Mouse (Mus musculus): ENCODE measurements around the gene Oaz3. TPM values are rescaled to one million over a fixed set of nuclear protein-coding genes. Genes with fewer than 3 reads are reported as not detected.
A peak's percentile ranks its signal among the peaks of the same experiment; 100 is the strongest.

Oaz3 gene
- polyA plus RNA-seq, 1 experiment, result 0.10 TPM

GRCm38 (mm10) chr3:94412530-94412929 is 31.2 kb downstream of the Oaz3 start:
- peaks cover 5% of the 10 kb centered on the region for H3K27me3 ChIP-seq (ENCODE audit: control insufficient read depth, insufficient read depth, insufficient read length)
- no peaks in the 10 kb centered on the region for H3K79me2 ChIP-seq (ENCODE audit: control insufficient read depth, insufficient read depth)
- no peak for TF ChIP-seq TCF12 (IDR thresholded peaks at IDR 0.05; ENCODE audit: insufficient read depth, poor library complexity, severe bottlenecking)
- no peak for TF ChIP-seq USF1 (IDR thresholded peaks at IDR 0.05; ENCODE audit: low read depth)
- TF ChIP-seq E2F4 (IDR thresholded peaks at IDR 0.05; ENCODE audit: insufficient read depth), result no peak
- TF ChIP-seq REST (IDR thresholded peaks at IDR 0.05; ENCODE audit: insufficient read depth, insufficient read length), result no peak
- TF ChIP-seq SRF (IDR thresholded peaks at IDR 0.05; ENCODE audit: control insufficient read depth, insufficient read length, low read depth), result no peak
- TF ChIP-seq MAX (IDR thresholded peaks at IDR 0.05; ENCODE audit: low read depth), result no peak
- TF ChIP-seq TCF3 (IDR thresholded peaks at IDR 0.05; ENCODE audit: insufficient read length, low read depth), result no peak
- no peak for TF ChIP-seq CEBPB (IDR thresholded peaks at IDR 0.05; ENCODE audit: insufficient read depth, poor library complexity, severe bottlenecking)
- peak overlapping the region; percentile 32 for H3K4me3 ChIP-seq
- peak overlapping the region; percentile 84 for H3K4me2 ChIP-seq (ENCODE audit: low read depth)
- H3ac ChIP-seq (ENCODE audit: control insufficient read depth, insufficient read length), result peak overlapping the region; percentile 22
- no peaks in the 10 kb centered on the region for H3K36me3 ChIP-seq (ENCODE audit: control insufficient read depth, insufficient read depth)

- no peak overlapping the region for H3ac ChIP-seq (ENCODE audit: control insufficient read depth, insufficient read length)
- no peak overlapping the region for H3K4me3 ChIP-seq
- peaks cover 20% of the 10 kb centered on the region for H3K27me3 ChIP-seq (ENCODE audit: control insufficient read depth, insufficient read depth, insufficient read length)
- no peak for TF ChIP-seq MYOG (IDR thresholded peaks at IDR 0.05; ENCODE audit: control insufficient read depth in 1 of 3, insufficient read depth in 1 of 3, insufficient read length in 2 of 3, low read depth in 2 of 3)
- TF ChIP-seq POLR2A (IDR thresholded peaks at IDR 0.05; ENCODE audit: insufficient read length, low read depth), result no peak
- TF ChIP-seq REST (IDR thresholded peaks at IDR 0.05; ENCODE audit: insufficient read depth, insufficient read length), result no peak
- no peak for TF ChIP-seq CEBPB (IDR thresholded peaks at IDR 0.05; ENCODE audit: insufficient read depth, poor library complexity, severe bottlenecking)
- TF ChIP-seq POLR2AphosphoS2 (IDR thresholded peaks at IDR 0.05; ENCODE audit: insufficient read length, low read depth), result no peak
- no peak for TF ChIP-seq TCF3 (IDR thresholded peaks at IDR 0.05; ENCODE audit: insufficient read length, low read depth)
- no peak for TF ChIP-seq MAX (IDR thresholded peaks at IDR 0.05; ENCODE audit: low read depth)
- H3K36me3 ChIP-seq (ENCODE audit: control insufficient read depth, insufficient read depth), result no peaks in the 10 kb centered on the region
- no peak overlapping the region for H3K4me2 ChIP-seq (ENCODE audit: low read depth)
- H3K79me2 ChIP-seq (ENCODE audit: control insufficient read depth, insufficient read depth), result no peaks in the 10 kb centered on the region
These were observed 38.2 kb downstream of the Oaz3 start for GRCm38 (mm10) chr3:94405561-94405960.

- no peaks in the 10 kb centered on the region for H3K79me2 ChIP-seq (ENCODE audit: control insufficient read depth, insufficient read depth)
- peaks cover 30% of the 10 kb centered on the region for H3K27me3 ChIP-seq (ENCODE audit: control insufficient read depth, insufficient read depth, insufficient read length)
- TF ChIP-seq TCF3 (IDR thresholded peaks at IDR 0.05; ENCODE audit: insufficient read length, low read depth) (peak; percentile 63), CEBPB (IDR thresholded peaks at IDR 0.05; ENCODE audit: insufficient read depth, poor library complexity, severe bottlenecking) (no peak), MYOD1 (IDR thresholded peaks at IDR 0.05; ENCODE audit: control insufficient read depth in 1 of 3, insufficient read length in 2 of 3, low read depth in 2 of 3) (peak; percentile 36 to 97 (median 92)), USF1 (IDR thresholded peaks at IDR 0.05; ENCODE audit: low read depth) (no peak), MYOG (IDR thresholded peaks at IDR 0.05; ENCODE audit: control insufficient read depth in 1 of 3, insufficient read depth in 1 of 3, insufficient read length in 2 of 3, low read depth in 2 of 3) (peak; percentile 22 to 97 (median 96)), TCF12 (IDR thresholded peaks at IDR 0.05; ENCODE audit: insufficient read depth, poor library complexity, severe bottlenecking) (peak; percentile 65), POLR2AphosphoS2 (IDR thresholded peaks at IDR 0.05; ENCODE audit: insufficient read length, low read depth) (no peak)
- H3K36me3 ChIP-seq (ENCODE audit: control insufficient read depth, insufficient read depth), result no peaks in the 10 kb centered on the region
- H3K4me3 ChIP-seq, result no peak overlapping the region
- peak overlapping the region; percentile 51 for H3K4me2 ChIP-seq (ENCODE audit: low read depth)
- no peak overlapping the region for H3ac ChIP-seq (ENCODE audit: control insufficient read depth, insufficient read length)
These were observed 39.2 kb downstream of the Oaz3 start for GRCm38 (mm10) chr3:94404366-94405054.

- Histone ChIP-seq H3K27me3 (ENCODE audit: control insufficient read depth, insufficient read depth, insufficient read length) (peaks cover 42% of the 10 kb centered on the region), H3ac (ENCODE audit: control insufficient read depth, insufficient read length) (no peak overlapping the region), H3K36me3 (ENCODE audit: control insufficient read depth, insufficient read depth) (no peaks in the 10 kb centered on the region), H3K4me2 (ENCODE audit: low read depth) (no peak overlapping the region), H3K4me3 (no peak overlapping the region), H3K79me2 (ENCODE audit: control insufficient read depth, insufficient read depth) (no peaks in the 10 kb centered on the region)
- TF ChIP-seq MYOD1 (IDR thresholded peaks at IDR 0.05; ENCODE audit: control insufficient read depth in 1 of 3, insufficient read length in 2 of 3, low read depth in 2 of 3) (no peak), CEBPB (IDR thresholded peaks at IDR 0.05; ENCODE audit: insufficient read depth, poor library complexity, severe bottlenecking) (no peak), USF1 (IDR thresholded peaks at IDR 0.05; ENCODE audit: low read depth) (no peak), MAX (IDR thresholded peaks at IDR 0.05; ENCODE audit: low read depth) (no peak), TCF3 (IDR thresholded peaks at IDR 0.05; ENCODE audit: insufficient read length, low read depth) (no peak), TCF12 (IDR thresholded peaks at IDR 0.05; ENCODE audit: insufficient read depth, poor library complexity, severe bottlenecking) (no peak), POLR2AphosphoS2 (IDR thresholded peaks at IDR 0.05; ENCODE audit: insufficient read length, low read depth) (no peak), POLR2A (IDR thresholded peaks at IDR 0.05; ENCODE audit: insufficient read length, low read depth) (no peak), SRF (IDR thresholded peaks at IDR 0.05; ENCODE audit: control insufficient read depth, insufficient read length, low read depth) (no peak), REST (IDR thresholded peaks at IDR 0.05; ENCODE audit: insufficient read depth, insufficient read length) (no peak), MYOG (IDR thresholded peaks at IDR 0.05; ENCODE audit: control insufficient read depth in 1 of 3, insufficient read depth in 1 of 3, insufficient read length in 2 of 3, low read depth in 2 of 3) (no peak), E2F4 (IDR thresholded peaks at IDR 0.05; ENCODE audit: insufficient read depth) (no peak)
These were observed 41.3 kb downstream of the Oaz3 start for GRCm38 (mm10) chr3:94402451-94402850.

Data from myocyte (in vitro differentiated cells).